Mouse (Mus musculus): ENCODE results near the gene Snapin. TPM values are rescaled to one million over a fixed set of nuclear protein-coding genes. Genes with fewer than 3 reads are reported as not detected.
A peak's percentile ranks its signal among the peaks of the same experiment; 100 is the strongest.

Gene Snapin
- polyA plus RNA-seq (2016; fragmentation: Nextera tagmentation; extraction: Ambion mirVana): 81.7 and 87.0 TPM in 2 replicates

DNA sequence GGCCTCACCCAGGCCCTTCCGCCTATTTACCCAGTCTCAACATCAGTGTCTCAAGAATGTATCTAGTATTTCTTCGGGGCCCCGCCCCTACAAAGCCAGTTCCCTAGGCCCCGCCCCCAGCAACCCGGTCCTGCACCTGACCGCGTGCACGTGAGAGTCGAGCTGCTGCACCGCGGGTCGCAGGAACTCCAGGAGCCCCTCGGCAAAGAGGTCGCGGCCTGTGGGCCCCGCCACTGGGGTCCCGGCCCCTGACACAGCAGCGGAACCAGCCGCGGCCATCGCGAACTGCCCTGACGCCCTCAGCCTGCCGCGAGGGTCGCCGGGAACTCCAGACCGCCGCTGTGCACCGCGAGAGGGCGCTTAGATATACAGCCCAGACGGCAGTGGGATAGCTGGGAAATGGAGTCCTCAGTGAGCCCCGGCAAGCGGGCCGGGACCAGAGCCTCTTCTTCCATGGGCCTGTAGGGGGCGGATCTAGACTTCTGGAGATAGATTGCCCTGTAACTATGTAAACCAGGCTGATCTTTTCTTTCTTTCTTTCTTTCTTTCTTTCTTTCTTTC is at the start of gene Snapin:
TSS of gene Snapin (minus strand) at position 338 of the 561 bp plus-strand sequence.
- no peaks in the 10 kb centered on the region for H3K27me3 ChIP-seq (replicated peaks)
- peak within 1 kb of the TSS; percentile 77 for H3K4me3 ChIP-seq
- WGBS: under 1% methylated on average over 37 of the region's 37 CpGs
- peaks cover 11% of the 10 kb centered on the region; the same call in 1 of the 2 replicates for H3K4me1 ChIP-seq
- peak; percentile 96 for ATAC-seq (ENCODE audit: low FRiP score, low read depth)
- H3K4me2 ChIP-seq (replicated peaks): peak within 1 kb of the TSS; percentile 68
- no peaks in the 10 kb centered on the region for H3K9me3 ChIP-seq
- H3K27ac ChIP-seq: no peak within 1 kb of the TSS
- H3K36me3 ChIP-seq: peaks cover 32% of the 10 kb centered on the region
- H3K9ac ChIP-seq: peak within 1 kb of the TSS; percentile 79

GRCm38 (mm10) chr3:90537905-90538296 is 47.1 kb upstream of the Snapin start:
- Histone ChIP-seq H3K9ac (no peak overlapping the region), H3K4me1 (peaks cover 3% of the 10 kb centered on the region; the same call in 1 of the 2 replicates), H3K9me3 (no peaks in the 10 kb centered on the region), H3K27ac (no peak overlapping the region), H3K4me2 (replicated peaks) (no peak overlapping the region), H3K36me3 (no peaks in the 10 kb centered on the region), H3K27me3 (replicated peaks) (no peaks in the 10 kb centered on the region), H3K4me3 (no peak overlapping the region)
- ATAC-seq (ENCODE audit: low FRiP score, low read depth): no peak
- WGBS: 85% methylated on average over 5 of the region's 5 CpGs

DNA sequence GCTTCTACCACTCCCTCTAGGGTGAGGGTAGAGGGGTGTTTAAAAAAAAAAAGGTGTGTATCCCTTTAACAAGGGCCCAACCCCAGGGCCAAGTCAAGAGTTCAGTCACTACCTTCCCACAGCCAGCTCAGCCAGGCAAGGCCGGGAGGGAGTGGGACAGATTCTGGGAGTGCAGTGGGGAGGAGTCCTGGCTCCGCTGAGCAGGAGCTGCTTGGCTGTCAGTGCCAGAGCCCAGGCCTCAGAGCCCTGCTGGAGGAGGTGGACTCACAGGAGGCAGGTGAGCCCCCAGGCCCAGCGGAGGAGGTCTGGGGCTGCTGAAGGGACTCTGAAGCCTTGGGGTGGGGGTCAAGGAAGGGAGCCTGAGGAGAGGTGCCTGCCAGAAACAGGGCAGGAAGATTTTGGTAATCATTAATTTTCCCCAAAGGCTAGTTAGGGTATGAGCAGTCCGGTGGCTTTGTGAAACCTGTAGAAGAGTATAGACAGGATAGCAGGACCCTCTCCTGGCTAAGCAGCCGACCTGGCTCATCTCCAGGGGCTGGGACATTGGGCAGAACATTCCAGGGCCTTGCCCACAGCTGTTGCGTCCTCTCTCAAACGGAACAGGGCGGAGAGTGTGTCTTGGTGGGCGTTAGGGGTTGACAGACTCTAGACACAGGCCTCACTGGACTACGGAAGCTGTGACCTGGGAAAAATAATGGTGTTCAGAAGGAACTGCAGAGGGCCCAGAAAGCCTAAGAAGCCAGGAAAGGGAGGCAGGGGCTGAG is 46.5 kb upstream of the Snapin start, which contains the start of gene S100a16:
TSS of gene S100a16 (plus strand) at position 114 of the 764 bp plus-strand sequence.
- H3K4me2 ChIP-seq (replicated peaks): no peak within 1 kb of the TSS
- no peak within 1 kb of the TSS for H3K9ac ChIP-seq
- no peaks in the 10 kb centered on the region for H3K36me3 ChIP-seq
- no peak for ATAC-seq (ENCODE audit: low FRiP score, low read depth)
- H3K4me1 ChIP-seq: peaks cover 3% of the 10 kb centered on the region; the same call in 1 of the 2 replicates
- 51% methylated on average over 10 of the region's 10 CpGs for WGBS
- no peaks in the 10 kb centered on the region for H3K9me3 ChIP-seq
- no peak within 1 kb of the TSS for H3K4me3 ChIP-seq
- H3K27ac ChIP-seq: no peak within 1 kb of the TSS
- no peaks in the 10 kb centered on the region for H3K27me3 ChIP-seq (replicated peaks)

DNA sequence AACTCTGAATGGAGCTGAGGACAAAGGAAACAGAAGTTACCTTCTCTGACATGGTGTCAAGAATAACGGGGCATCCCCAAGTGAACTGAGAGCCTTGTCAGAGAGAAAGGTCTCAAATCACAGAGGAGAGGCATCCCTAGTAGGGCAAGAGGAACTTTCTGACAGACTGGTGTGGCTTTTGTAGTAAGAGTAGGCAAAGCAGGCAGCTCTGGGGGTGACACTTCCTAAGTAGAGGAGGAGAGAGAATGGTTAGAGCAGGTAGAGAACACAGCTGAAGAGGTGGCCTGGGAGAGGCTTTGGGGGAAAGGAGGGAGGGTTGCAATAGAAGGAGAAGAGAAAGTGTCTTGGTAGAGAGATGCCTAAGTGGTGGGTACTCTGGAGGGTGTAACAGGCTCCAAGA is 44.6 kb upstream of the Snapin start:
- Histone ChIP-seq H3K36me3 (no peaks in the 10 kb centered on the region), H3K9ac (no peak overlapping the region), H3K27me3 (replicated peaks) (no peaks in the 10 kb centered on the region), H3K9me3 (no peaks in the 10 kb centered on the region), H3K4me1 (no peaks in the 10 kb centered on the region; the same call in 1 of the 2 replicates), H3K27ac (no peak overlapping the region), H3K4me2 (replicated peaks) (no peak overlapping the region), H3K4me3 (no peak overlapping the region)
- no peak for ATAC-seq (ENCODE audit: low FRiP score, low read depth)
- 68% methylated on average over 1 of the region's 1 CpGs for WGBS

DNA sequence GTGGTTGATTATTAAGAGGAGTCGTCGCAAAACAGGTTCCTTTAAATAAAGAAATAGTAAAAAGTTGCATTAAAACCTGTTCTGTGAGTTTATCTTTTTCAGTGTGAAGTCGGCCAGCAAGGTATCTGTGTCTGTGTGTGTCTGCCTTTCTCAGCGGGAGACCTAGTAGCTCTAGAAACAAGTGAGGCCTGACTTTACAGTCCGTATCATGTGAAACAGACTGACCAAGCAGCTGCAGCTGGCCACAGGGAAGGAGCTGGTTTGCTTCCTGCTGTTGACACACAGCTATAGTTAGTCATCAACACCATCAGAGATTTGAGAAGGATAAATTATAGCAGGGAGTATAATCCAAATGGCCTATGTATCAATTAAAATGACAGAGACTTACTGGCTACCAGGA is 40.9 kb upstream of the Snapin start:
- H3K4me1 ChIP-seq: no peaks in the 10 kb centered on the region

GRCm38 (mm10) chr3:90527291-90527873 is 36.5 kb upstream of the Snapin start:
- Histone ChIP-seq H3K9ac (no peak overlapping the region), H3K4me1 (no peaks in the 10 kb centered on the region), H3K4me2 (replicated peaks) (no peak overlapping the region), H3K9me3 (no peaks in the 10 kb centered on the region), H3K36me3 (no peaks in the 10 kb centered on the region), H3K27me3 (replicated peaks) (no peaks in the 10 kb centered on the region), H3K27ac (no peak overlapping the region), H3K4me3 (no peak overlapping the region)
- WGBS: 85% methylated on average over 7 of the region's 7 CpGs
- no peak for ATAC-seq (ENCODE audit: low FRiP score, low read depth)

More for the DNA sequence above, 40.9 kb upstream of the Snapin start:
- Histone ChIP-seq H3K4me2 (replicated peaks) (no peak overlapping the region), H3K36me3 (no peaks in the 10 kb centered on the region), H3K9me3 (no peaks in the 10 kb centered on the region), H3K4me3 (no peak overlapping the region), H3K27me3 (replicated peaks) (no peaks in the 10 kb centered on the region), H3K9ac (no peak overlapping the region), H3K27ac (no peak overlapping the region)
- no peak for ATAC-seq (ENCODE audit: low FRiP score, low read depth)
- 67% methylated on average over 5 of the region's 5 CpGs for WGBS

DNA sequence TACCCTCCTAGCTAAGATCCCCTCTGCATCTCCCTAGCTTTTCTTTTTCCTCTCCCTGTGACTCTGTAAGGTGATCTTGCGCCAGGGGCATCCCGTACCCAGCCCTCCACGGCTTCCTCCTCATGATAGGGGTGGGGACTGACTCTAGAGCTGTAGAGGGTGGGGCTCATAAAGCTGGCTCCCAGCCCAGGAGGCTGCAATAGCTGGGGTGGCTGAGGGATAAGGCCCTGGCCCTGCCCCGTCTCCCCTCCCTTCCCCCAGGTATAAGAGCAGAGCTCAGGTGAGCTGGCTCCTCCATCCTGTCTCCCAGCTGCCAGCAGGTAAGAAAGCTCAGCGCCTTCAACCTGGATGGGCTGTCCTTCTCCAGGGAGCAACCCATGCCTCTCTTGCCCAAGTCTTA is 35.7 kb upstream of the Snapin start, which contains the start of gene S100a14:
TSS of gene S100a14 (plus strand) at position 277 of the 400 bp plus-strand sequence.
- no peak within 1 kb of the TSS for H3K4me3 ChIP-seq
- H3K9ac ChIP-seq: no peak within 1 kb of the TSS
- WGBS: 78% methylated on average over 5 of the region's 5 CpGs
- no peak for ATAC-seq (ENCODE audit: low FRiP score, low read depth)
- H3K9me3 ChIP-seq: no peaks in the 10 kb centered on the region
- H3K4me2 ChIP-seq (replicated peaks): no peak within 1 kb of the TSS
- H3K27ac ChIP-seq: no peak within 1 kb of the TSS
- H3K36me3 ChIP-seq: no peaks in the 10 kb centered on the region
- no peaks in the 10 kb centered on the region for H3K27me3 ChIP-seq (replicated peaks)
- no peaks in the 10 kb centered on the region for H3K4me1 ChIP-seq

GRCm38 (mm10) chr3:90526076-90526475 is 35.2 kb upstream of the Snapin start:
- Histone ChIP-seq H3K4me1 (no peaks in the 10 kb centered on the region), H3K27ac (no peak overlapping the region), H3K4me2 (replicated peaks) (no peak overlapping the region), H3K27me3 (replicated peaks) (no peaks in the 10 kb centered on the region), H3K9ac (no peak overlapping the region), H3K4me3 (no peak overlapping the region), H3K9me3 (no peaks in the 10 kb centered on the region), H3K36me3 (no peaks in the 10 kb centered on the region)
- WGBS: 78% methylated on average over 2 of the region's 2 CpGs
- no peak for ATAC-seq (ENCODE audit: low FRiP score, low read depth)

DNA sequence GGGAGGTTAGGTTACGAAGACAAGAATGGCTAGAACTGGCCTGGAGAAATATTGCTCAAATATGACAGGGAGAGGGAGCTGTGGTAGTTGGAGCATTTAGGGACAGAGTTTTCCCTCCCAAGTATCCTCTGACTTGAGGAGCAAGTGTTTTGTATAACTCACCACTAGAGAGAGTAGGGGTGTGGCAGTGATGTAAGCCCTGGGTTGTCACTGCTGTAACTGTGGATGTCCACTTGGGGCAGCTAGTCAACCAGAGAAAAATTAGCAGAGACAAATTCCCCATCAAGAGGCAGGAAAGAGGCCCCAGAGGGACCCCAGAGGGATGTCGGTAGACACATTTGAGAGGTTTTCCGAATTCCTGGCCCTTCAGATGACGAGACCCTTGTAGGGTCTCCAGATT is 34.6 kb upstream of the Snapin start:
- no peak overlapping the region for H3K9ac ChIP-seq
- no peaks in the 10 kb centered on the region for H3K27me3 ChIP-seq (replicated peaks)

GRCm38 (mm10) chr3:90517711-90518110 is 26.9 kb upstream of the Snapin start:
- H3K4me1 ChIP-seq: peaks cover 14% of the 10 kb centered on the region
- no peak for ATAC-seq (ENCODE audit: low FRiP score, low read depth)
- H3K4me2 ChIP-seq (replicated peaks): no peak overlapping the region
- no peak overlapping the region for H3K27ac ChIP-seq
- H3K9me3 ChIP-seq: no peaks in the 10 kb centered on the region
- no peaks in the 10 kb centered on the region for H3K36me3 ChIP-seq
- no peak overlapping the region for H3K4me3 ChIP-seq
- 84% methylated on average over 4 of the region's 4 CpGs for WGBS
- no peak overlapping the region for H3K9ac ChIP-seq
- H3K27me3 ChIP-seq (replicated peaks): peaks cover 22% of the 10 kb centered on the region

More for the DNA sequence above, 34.6 kb upstream of the Snapin start:
- ATAC-seq (ENCODE audit: low FRiP score, low read depth): no peak
- Histone ChIP-seq H3K4me2 (replicated peaks) (no peak overlapping the region), H3K36me3 (no peaks in the 10 kb centered on the region), H3K4me3 (no peak overlapping the region), H3K27ac (no peak overlapping the region), H3K4me1 (no peaks in the 10 kb centered on the region), H3K9me3 (no peaks in the 10 kb centered on the region)
- WGBS: 67% methylated on average over 4 of the region's 4 CpGs

DNA sequence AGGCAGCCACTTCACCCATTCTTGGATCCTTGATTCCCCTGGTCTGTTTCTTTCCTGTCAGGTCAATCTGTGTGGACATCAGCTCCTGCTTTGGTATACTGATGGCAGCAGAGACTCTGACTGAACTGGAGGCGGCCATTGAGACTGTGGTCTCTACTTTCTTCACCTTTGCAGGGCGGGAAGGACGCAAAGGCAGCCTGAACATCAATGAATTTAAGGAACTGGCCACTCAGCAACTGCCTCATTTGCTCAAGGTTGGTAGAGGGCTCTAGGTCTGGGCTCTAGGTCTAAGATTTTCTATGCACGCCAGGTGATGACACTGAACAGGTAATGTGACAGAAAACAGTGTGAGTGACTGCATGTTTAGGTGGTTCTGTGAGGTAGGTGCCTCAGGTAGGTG is 25.0 kb upstream of the Snapin start:
- Histone ChIP-seq H3K36me3 (no peaks in the 10 kb centered on the region), H3K4me3 (no peak overlapping the region), H3K4me1 (peaks cover 14% of the 10 kb centered on the region), H3K9me3 (no peaks in the 10 kb centered on the region), H3K4me2 (replicated peaks) (no peak overlapping the region), H3K27me3 (replicated peaks) (peaks cover 22% of the 10 kb centered on the region), H3K27ac (no peak overlapping the region), H3K9ac (no peak overlapping the region)
- ATAC-seq (ENCODE audit: low FRiP score, low read depth): no peak
- WGBS: 83% methylated on average over 4 of the region's 4 CpGs

DNA sequence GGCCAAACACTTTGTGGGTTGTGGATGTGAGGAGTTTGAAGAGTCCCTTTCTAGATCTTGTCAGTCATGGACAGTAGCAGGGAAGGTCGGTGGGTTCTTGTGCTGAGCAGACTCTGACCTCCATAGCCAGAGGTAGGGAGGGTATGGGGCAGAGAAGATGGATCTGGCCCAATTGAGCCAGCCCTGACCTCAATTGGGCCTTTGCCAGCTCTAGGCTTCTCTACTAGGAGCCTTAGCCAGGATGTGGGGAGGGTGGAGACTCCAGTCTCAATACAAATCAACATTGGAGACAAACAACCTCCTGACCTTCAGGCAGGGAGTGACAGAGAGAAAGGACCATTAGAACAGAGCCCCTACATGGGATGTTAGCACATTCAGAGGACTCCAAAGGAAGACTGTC is 24.4 kb upstream of the Snapin start:
- 40% methylated on average over 1 of the region's 1 CpGs for WGBS
- Histone ChIP-seq H3K27me3 (replicated peaks) (peaks cover 22% of the 10 kb centered on the region), H3K4me3 (0 out of 2 replicates have a peak overlapping the region, but pooled peaks have one; percentile 26), H3K9ac (no peak overlapping the region), H3K4me2 (replicated peaks) (peak overlapping the region; percentile 66), H3K4me1 (peaks cover 14% of the 10 kb centered on the region), H3K36me3 (no peaks in the 10 kb centered on the region), H3K27ac (no peak overlapping the region), H3K9me3 (no peaks in the 10 kb centered on the region)
- ATAC-seq (ENCODE audit: low FRiP score, low read depth): no peak
